Mouse (Mus musculus) limb, embryonic 11.5 days (tissue): Measurements from ENCODE around the gene Kcnma1. TPM values are rescaled to one million over a fixed set of nuclear protein-coding genes. Genes with fewer than 3 reads are reported as not detected.

Experiments
- ATAC-seq: fragments of 200-750 bp; cut with Nextera tagmentation; 2 replicates; pipeline ENCODE4 v1.8.0; 2017; ENCODE audit warnings: low read depth; ENCODE audit not compliant: insufficient number of reproducible peaks, low FRiP score, low TSS enrichment
- DNase-seq: peaks from one replicate; pipeline ENCODE4 v3.0.0-alpha.2; 2015; ENCODE audit warnings: low spot score
- H3K27ac ChIP-seq: fragments of 300-500 bp; sonication (generic); replicated peaks from 2 replicates; pipeline ENCODE4 v1.5.1; 2014; ENCODE audit warnings: low read depth, mild to moderate bottlenecking, low read length
- H3K27me3 ChIP-seq: fragments of 300-500 bp; sonication (generic); 2 replicates; pipeline ENCODE4 v1.6.1; 2014; ENCODE audit warnings: mild to moderate bottlenecking, low read length, mixed read lengths; ENCODE audit not compliant: control insufficient read depth, insufficient read depth
- H3K36me3 ChIP-seq: fragments of 300-500 bp; sonication (generic); 2 replicates; pipeline ENCODE4 v1.6.1; 2014; ENCODE audit warnings: mild to moderate bottlenecking, low read length, moderate library complexity, mixed read lengths; ENCODE audit not compliant: control insufficient read depth, insufficient read depth
- H3K4me1 ChIP-seq: fragments of 300-500 bp; sonication (generic); 2 replicates; pipeline ENCODE4 v1.6.1; 2014; ENCODE audit warnings: low read length, mixed read lengths; ENCODE audit not compliant: control insufficient read depth, insufficient read depth
- H3K4me2 ChIP-seq: fragments of 300-500 bp; sonication (generic); 2 replicates; pipeline ENCODE4 v1.6.1; 2014; ENCODE audit warnings: low read depth, mild to moderate bottlenecking, moderate library complexity; ENCODE audit not compliant: severe bottlenecking
- H3K4me3 ChIP-seq: fragments of 300-500 bp; sonication (generic); 2 replicates; pipeline ENCODE4 v1.5.1; 2014; ENCODE audit warnings: low read depth, low read length
- H3K9ac ChIP-seq: fragments of 300-500 bp; sonication (generic); 2 replicates; pipeline ENCODE4 v1.6.1; 2014; ENCODE audit warnings: mild to moderate bottlenecking, low read length
- H3K9me3 ChIP-seq: fragments of 300-500 bp; sonication (generic); 2 replicates; pipeline ENCODE4 v1.6.1; 2016; ENCODE audit warnings: low read length; ENCODE audit not compliant: control insufficient read depth
- WGBS: fragments of 180-500 bp; shearing (Covaris S2); extraction: QIAGEN DNeasy Blood & Tissue Kit; methylation state at CpG from one replicate; pipeline ENCODE4 v1.1.7; 2014; 5-methylcytosine and 5-hydroxymethylcytosine counted together
- polyA plus RNA-seq: library from polyadenylated mRNA; unstranded; fragments of >200 nt; fragmentation: Nextera tagmentation; extraction: Ambion mirVana; gene quantifications from 2 replicates; pipeline ENCODE4 v1.2.1, GENCODE M21; 2014

Gene Kcnma1
- polyA plus RNA-seq, 1 experiment from 2014 or later, result 0.80 TPM

DNA sequence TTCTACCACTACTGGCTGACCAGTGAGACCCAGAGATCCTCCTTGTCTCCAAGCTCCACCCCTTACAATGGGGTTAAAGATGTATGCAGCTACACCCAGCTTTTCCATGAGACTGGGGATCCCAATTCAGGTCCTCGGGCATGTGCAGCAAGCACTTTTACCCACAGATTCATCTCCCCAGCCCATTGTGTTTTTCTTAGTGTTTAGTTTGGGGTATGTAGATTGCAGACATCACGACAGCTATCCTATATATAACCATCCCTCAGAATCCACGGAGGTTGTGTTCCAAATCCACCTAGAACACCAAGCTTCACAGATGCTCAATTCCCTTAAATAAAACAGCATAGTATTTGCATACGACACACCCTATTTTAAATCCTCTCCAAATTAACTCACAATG is 6.4 kb upstream of the Kcnma1 start:
- H3K4me3 ChIP-seq, result no peak overlapping the region
- no peak for ATAC-seq
- 79% methylated on average over 4 of the region's 4 CpGs for WGBS

DNA sequence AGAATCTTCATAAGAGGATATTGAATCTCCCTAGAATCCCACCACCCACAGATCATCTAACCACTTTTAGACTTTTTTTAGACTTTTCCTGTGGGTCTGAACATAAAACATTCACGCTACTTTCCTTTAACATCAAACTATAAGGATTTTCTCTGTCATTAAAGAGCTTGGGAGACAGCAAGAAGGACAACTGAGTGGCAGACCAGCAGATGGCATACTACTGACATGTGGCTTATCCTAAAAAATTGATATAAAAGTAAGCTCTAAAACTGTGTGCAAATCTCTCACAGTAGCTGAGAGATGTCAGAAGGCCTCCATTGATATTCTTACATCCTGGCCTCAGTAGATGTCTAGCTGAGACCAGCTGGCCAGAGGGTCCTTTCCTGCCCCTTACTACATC is 4.3 kb downstream of the Kcnma1 start:
- no peak overlapping the region for H3K4me3 ChIP-seq
- no peak overlapping the region for H3K9ac ChIP-seq
- peaks cover 19% of the 10 kb centered on the region for H3K27me3 ChIP-seq
- ATAC-seq (no peak), DNase-seq (no peak)
- no peak overlapping the region for H3K27ac ChIP-seq
- H3K4me1 ChIP-seq, result no peaks in the 10 kb centered on the region
- H3K9me3 ChIP-seq, result no peaks in the 10 kb centered on the region
- no peak overlapping the region for H3K4me2 ChIP-seq
- WGBS, result 79% methylated on average over 1 of the region's 1 CpGs
- no peaks in the 10 kb centered on the region for H3K36me3 ChIP-seq

More for the DNA sequence above, 6.4 kb upstream of the Kcnma1 start:
- no peak overlapping the region for H3K27ac ChIP-seq
- no peaks in the 10 kb centered on the region for H3K9me3 ChIP-seq
- no peaks in the 10 kb centered on the region for H3K36me3 ChIP-seq
- DNase-seq, result no peak
- no peaks in the 10 kb centered on the region for H3K27me3 ChIP-seq
- H3K4me2 ChIP-seq, result no peak overlapping the region
- H3K4me1 ChIP-seq, result no peaks in the 10 kb centered on the region
- no peak overlapping the region for H3K9ac ChIP-seq

DNA sequence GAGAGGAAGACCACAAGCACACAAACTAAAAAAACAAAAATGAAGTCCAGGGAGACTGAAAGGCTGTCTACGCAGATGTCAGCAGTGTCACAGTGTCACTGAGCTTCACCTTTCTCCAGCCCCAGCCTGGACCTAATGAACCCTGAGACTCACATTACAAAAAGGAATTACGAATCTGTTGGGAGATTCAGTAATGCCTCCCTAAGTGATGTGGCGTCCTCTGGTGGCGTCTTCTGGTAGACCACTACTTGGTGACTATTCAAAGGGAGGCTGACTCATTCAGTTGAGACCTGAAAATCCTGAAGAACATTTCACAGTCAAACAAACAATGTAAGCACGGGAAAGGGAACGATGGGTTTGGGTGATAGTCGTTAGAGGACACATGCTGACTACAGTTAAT is 6.0 kb downstream of the Kcnma1 start:
- 10% methylated on average over 7 of the region's 7 CpGs for WGBS
- peak; percentile 85 for DNase-seq
- Histone ChIP-seq H3K4me3 (no peak overlapping the region), H3K9ac (no peak overlapping the region), H3K9me3 (no peaks in the 10 kb centered on the region), H3K4me1 (no peaks in the 10 kb centered on the region), H3K4me2 (no peak overlapping the region), H3K27ac (no peak overlapping the region), H3K36me3 (no peaks in the 10 kb centered on the region), H3K27me3 (peaks cover 36% of the 10 kb centered on the region)
- ATAC-seq, result no peak

DNA sequence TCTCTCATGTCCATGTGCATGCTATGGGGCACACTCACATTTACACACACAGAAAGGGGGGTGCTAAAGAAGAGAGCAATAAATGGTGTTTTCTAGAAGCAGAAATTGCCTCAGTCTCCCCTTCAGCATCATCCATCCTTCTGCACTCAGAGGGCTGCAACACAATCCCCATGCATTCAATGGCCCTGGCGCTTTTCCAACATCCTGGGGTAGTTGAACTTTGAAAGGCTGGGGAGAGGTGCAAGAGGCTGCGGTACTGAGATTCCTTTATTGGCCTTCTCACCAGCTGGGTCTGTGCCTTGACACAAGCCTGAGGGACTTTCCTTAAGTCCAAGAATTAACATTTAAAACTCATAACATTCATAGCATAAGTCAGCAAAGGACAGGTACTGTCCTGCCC is 8.0 kb downstream of the Kcnma1 start:
- no peak overlapping the region for H3K4me3 ChIP-seq
- H3K36me3 ChIP-seq, result no peaks in the 10 kb centered on the region
- no peak overlapping the region for H3K27ac ChIP-seq
- WGBS, result 69% methylated on average over 2 of the region's 2 CpGs
- H3K4me2 ChIP-seq, result no peak overlapping the region
- H3K4me1 ChIP-seq, result no peaks in the 10 kb centered on the region
- H3K9me3 ChIP-seq, result no peaks in the 10 kb centered on the region
- no peak for DNase-seq
- H3K27me3 ChIP-seq, result peaks cover 48% of the 10 kb centered on the region
- no peak overlapping the region for H3K9ac ChIP-seq
- ATAC-seq, result no peak

DNA sequence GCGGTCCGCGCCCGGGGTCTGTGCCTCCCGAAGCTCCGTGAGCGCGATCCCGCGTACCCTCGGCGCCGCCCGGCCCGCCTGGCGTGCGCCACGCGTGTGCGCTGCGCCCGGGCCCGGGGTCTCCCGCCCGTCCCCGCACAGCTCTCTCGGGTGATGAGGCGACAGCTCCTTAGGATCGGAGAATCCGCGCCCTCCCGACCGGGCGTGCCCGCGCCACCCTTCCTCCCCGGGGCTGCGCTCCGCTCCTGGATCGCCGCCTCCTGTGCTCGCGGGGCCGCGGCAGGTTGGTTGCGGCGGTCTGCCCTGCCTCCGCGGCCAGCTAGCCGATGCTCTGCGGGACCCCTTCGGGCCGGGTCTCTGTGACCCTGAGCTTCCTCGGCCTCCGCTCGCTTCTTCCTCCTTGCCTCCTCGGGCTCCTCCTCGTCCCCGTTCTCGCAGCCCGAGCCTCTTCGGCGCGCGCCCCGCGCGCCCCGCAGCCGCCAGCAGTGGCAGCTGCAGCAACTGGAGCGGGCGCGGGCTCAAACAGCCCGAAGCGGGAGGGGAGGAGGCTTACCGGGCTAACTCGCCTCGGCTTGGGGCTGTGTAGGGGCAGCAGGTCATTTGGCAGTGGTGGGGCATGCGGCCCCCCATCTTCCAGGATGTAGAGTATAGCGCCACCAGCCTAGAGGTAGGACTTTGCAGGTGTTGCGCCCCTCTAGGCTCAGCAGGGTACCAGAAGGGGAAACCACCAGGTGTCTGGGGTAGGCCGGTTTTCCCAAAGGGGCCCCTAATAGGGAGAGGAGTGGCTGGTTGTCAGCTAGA is 9.6 kb downstream of the Kcnma1 start:
- Histone ChIP-seq H3K9me3 (no peaks in the 10 kb centered on the region), H3K4me2 (peak overlapping the region; percentile 100), H3K27ac (no peak overlapping the region), H3K4me3 (peak overlapping the region; percentile 66), H3K27me3 (peaks cover 50% of the 10 kb centered on the region), H3K9ac (peak overlapping the region; percentile 57), H3K36me3 (no peaks in the 10 kb centered on the region), H3K4me1 (no peaks in the 10 kb centered on the region)
- peak; percentile 63 for ATAC-seq
- under 1% methylated on average over 73 of the region's 82 CpGs for WGBS
- DNase-seq, result peak; percentile 70

DNA sequence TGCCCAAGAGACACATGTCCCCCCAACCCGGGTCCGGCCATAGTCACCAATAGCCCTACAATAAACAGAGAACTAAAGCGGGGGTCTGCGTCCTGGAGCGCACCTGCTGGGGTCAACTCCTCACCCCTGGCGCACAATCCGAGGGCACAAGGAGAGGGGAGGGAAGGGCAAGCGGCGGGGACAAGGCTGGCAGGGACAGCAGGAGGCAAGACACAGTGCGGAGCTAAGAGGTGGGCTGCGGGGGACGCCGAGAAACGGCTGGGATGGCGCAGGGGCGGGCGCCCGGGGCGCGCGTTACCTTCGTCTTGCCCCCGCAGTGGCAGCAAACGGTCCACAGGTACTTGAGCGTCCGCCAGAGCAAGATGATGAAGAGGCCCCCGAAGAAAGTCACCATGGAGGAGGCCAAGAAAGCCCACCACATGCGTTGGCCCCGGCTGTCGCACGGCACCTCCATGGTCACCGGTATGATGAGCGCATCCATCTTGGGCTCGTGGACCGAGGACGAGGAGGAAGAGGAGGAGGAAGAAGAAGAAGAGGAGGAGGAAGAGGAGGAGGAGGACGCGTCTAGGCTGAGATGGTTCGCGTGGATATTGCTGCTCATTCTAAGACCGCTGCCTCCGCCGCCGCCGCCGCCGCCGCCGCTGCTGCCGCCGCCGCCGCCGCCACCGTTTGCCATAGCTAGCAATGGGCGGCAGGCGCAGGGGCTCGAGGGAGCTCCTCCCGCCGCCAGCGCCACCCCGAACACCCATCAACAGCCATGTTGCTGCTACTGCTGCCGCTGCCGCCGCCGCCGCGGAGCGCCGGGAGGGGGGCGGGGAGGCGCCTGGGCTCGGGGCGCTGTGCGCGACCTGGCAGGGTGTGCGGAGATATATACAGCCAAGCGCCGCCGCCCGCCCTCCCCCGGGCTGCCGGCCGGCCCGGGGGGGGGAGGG is 10.6 kb downstream of the Kcnma1 start:
- Histone ChIP-seq H3K27me3 (peaks cover 50% of the 10 kb centered on the region), H3K27ac (no peak overlapping the region), H3K9ac (peak overlapping the region; percentile 57), H3K36me3 (no peaks in the 10 kb centered on the region), H3K9me3 (no peaks in the 10 kb centered on the region), H3K4me2 (peak overlapping the region; percentile 100), H3K4me3 (peak overlapping the region; percentile 66), H3K4me1 (no peaks in the 10 kb centered on the region)
- WGBS, result under 1% methylated on average over 57 of the region's 85 CpGs
- ATAC-seq (0 out of 2 replicates have a peak, but pooled peaks have one; percentile 21), DNase-seq (peak; percentile 64)

DNA sequence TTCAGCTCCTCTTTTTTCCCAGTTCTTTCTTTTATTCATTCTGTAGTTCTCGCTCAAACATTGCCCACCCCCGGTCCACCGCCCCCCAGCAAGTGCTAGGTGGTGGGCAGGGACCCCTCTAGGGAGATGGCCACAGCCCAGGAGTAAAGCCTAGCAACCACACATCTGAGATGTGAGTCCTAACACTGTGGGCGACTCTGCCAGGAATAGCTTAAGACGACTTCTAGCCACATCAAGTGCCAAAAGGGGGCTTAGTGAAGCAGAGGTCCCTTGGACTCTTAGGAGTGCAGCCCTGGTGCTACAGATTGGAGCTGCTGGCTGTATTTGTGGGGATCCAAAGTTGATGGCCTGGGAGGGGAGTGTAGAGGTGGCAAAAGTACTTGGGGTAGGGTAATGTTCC is 11.6 kb downstream of the Kcnma1 start:
- H3K27ac ChIP-seq, result no peak overlapping the region
- DNase-seq, result no peak
- no peaks in the 10 kb centered on the region for H3K9me3 ChIP-seq
- no peaks in the 10 kb centered on the region for H3K4me1 ChIP-seq
- H3K4me2 ChIP-seq, result no peak overlapping the region
- H3K9ac ChIP-seq, result no peak overlapping the region
- 45% methylated on average over 5 of the region's 5 CpGs for WGBS
- H3K27me3 ChIP-seq, result peaks cover 50% of the 10 kb centered on the region
- ATAC-seq, result no peak
- H3K36me3 ChIP-seq, result no peaks in the 10 kb centered on the region
- H3K4me3 ChIP-seq, result no peak overlapping the region

DNA sequence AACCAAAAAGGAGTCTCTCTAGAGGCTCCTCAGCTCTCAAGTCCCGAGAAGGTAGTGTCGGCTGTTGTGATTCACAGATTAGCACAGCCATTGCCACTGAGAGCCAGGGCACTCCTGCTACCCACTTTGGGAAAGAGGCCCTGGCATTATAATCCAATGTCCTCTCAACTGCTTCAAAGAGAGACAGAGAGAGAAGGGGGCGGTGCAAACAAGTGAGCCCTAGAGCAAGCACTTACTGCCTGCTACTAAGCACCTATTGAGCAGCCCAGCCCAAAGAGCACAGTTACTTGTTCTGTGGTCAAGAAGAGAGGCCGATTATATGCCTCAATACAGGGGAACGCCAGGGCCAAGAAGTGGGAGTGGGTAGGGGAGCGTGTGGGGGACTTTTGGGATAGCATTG is 16.4 kb downstream of the Kcnma1 start:
- no peak for ATAC-seq
- Histone ChIP-seq H3K36me3 (no peaks in the 10 kb centered on the region), H3K27ac (no peak overlapping the region), H3K9ac (no peak overlapping the region), H3K4me1 (no peaks in the 10 kb centered on the region), H3K4me2 (no peak overlapping the region), H3K9me3 (no peaks in the 10 kb centered on the region), H3K27me3 (peaks cover 11% of the 10 kb centered on the region), H3K4me3 (no peak overlapping the region)
- 84% methylated on average over 6 of the region's 6 CpGs for WGBS
- no peak for DNase-seq
